Mouse (Mus musculus): ENCODE data around the gene Hbb-y. TPM values are rescaled to one million over a fixed set of nuclear protein-coding genes. Genes with fewer than 3 reads are reported as not detected.
A peak's percentile ranks its signal among the peaks of the same experiment; 100 is the strongest.

Hbb-y gene
- polyA plus RNA-seq, 2 experiments = 361 to 543 TPM

DNA sequence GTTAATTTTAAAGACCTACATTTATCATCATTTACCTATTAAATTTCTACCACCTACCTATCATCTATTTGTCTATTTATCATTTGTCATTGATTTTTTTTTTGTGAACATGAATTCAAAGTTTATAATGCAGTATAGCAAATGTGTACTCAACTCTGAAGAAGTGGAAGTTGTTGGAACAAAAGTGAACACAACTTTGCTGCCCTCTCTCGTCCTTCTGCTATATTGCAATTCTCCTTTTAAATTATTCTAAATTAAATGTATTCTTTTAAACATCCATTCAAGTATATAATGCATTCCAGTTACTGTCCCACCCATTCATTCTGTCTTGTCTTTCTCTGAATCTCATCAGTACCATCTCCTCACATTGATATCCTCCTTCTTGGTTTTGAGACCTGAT lies 20.0 kb upstream of the Hbb-y start:
- DNase-seq (ENCODE audit: low read depth in 3 of 3, low spot score in 3 of 3) (no peak), ATAC-seq (ENCODE audit: insufficient read depth) (no peak)
- H3K27me3 ChIP-seq (ENCODE audit: control insufficient read depth, insufficient read depth, low read length) = no peaks in the 10 kb centered on the region
- H3K36me3 ChIP-seq (replicated peaks; ENCODE audit: control insufficient read depth, insufficient read depth, low read depth) = no peaks in the 10 kb centered on the region
- H3K9me3 ChIP-seq (ENCODE audit: control insufficient read depth, low read length) = no peaks in the 10 kb centered on the region
- H3K4me3 ChIP-seq (ENCODE audit: insufficient read depth in 1 of 2, low read depth in 2 of 2, low read length in 2 of 2) = no peak overlapping the region; a peak in 1 of 4 replicates
- whole genome bisulfite sequencing (ENCODE audit: insufficient replicate concordance) = 0% methylated on average over 1 of the region's 1 CpGs
- TF ChIP-seq CTCF (IDR thresholded peaks at IDR 0.05; ENCODE audit: low read depth) = peak; percentile 68
- peak; percentile 56 for TF ChIP-seq EP300 (IDR thresholded peaks at IDR 0.05; ENCODE audit: low read depth)
- H3K4me1 ChIP-seq (replicated peaks; ENCODE audit: control insufficient read depth in 2 of 2, insufficient read depth in 2 of 2, low read length in 1 of 2) = peaks cover 59 to 63% of the 10 kb centered on the region in 2 experiments
- peak overlapping the region; percentile 81 for H3K27ac ChIP-seq
- H3K4me2 ChIP-seq (ENCODE audit: low read depth) = peak overlapping the region; percentile 45
- peak overlapping the region; percentile 36 for H3K9ac ChIP-seq (replicated peaks)

DNA sequence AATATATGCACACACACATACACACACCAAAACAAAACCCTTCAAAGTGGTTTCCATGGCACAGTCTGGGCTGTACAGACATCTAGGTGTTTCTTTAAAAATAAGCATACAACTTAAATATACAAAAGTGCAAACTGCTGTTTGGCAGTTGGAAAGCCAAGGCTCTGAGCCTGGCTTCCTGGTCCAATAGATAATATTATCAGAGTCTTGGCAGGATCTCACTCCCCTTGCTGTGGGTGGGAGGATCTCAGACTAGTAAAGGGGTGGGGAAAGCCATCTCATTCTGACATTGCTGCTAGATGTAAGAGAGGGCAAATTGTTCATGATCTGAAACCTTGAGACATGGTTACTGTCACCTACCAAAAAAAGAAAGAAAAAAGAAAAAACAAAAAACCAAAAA lies 17.7 kb upstream of the Hbb-y start:
- peak overlapping the region; percentile 87 for H3K9ac ChIP-seq (replicated peaks)
- DNase-seq (ENCODE audit: low read depth in 3 of 3, low spot score in 3 of 3) (peak in 2 of 3 experiments; percentile 92), ATAC-seq (ENCODE audit: insufficient read depth) (peak; percentile 88)
- no peaks in the 10 kb centered on the region for H3K36me3 ChIP-seq (replicated peaks; ENCODE audit: control insufficient read depth, insufficient read depth, low read depth)
- peak overlapping the region; percentile 99 for H3K27ac ChIP-seq
- H3K4me1 ChIP-seq (replicated peaks; ENCODE audit: control insufficient read depth in 2 of 2, insufficient read depth in 2 of 2, low read length in 1 of 2) = peaks cover 62 to 63% of the 10 kb centered on the region in 2 experiments
- H3K27me3 ChIP-seq (ENCODE audit: control insufficient read depth, insufficient read depth, low read length) = no peaks in the 10 kb centered on the region
- peak; percentile 99 for TF ChIP-seq EP300 (IDR thresholded peaks at IDR 0.05; ENCODE audit: low read depth)
- TF ChIP-seq CTCF (IDR thresholded peaks at IDR 0.05; ENCODE audit: low read depth) = no peak
- H3K4me2 ChIP-seq (ENCODE audit: low read depth) = peak overlapping the region; percentile 67
- peak overlapping the region in 1 of 2 experiments; percentile 20; a peak in 2 of 4 replicates for H3K4me3 ChIP-seq (ENCODE audit: insufficient read depth in 1 of 2, low read depth in 2 of 2, low read length in 2 of 2)
- no peaks in the 10 kb centered on the region for H3K9me3 ChIP-seq (ENCODE audit: control insufficient read depth, low read length)

DNA sequence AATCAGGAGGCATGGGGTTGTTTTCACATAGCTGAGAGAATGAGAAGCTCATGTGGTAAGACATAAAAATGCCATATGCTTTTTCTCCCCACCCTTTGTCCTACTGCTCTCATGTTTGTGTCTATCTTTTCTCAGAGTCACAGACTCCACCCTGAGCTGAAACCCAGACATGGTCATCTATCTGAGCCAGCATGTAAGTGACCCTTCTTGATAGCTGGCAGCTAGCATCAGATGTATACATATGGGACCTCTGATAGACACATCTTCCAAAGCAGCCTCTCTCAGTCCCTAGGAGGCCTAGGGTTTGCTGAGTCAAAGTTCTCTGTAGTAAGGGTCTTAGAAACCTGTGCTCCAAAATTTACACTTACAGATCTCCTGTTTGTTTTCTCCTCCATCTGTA lies 12.7 kb upstream of the Hbb-y start:
- ATAC-seq (ENCODE audit: insufficient read depth) (peak; percentile 87), DNase-seq (ENCODE audit: low read depth in 3 of 3, low spot score in 3 of 3) (peak in 2 of 3 experiments; percentile 88 to 94)
- Histone ChIP-seq H3K9ac (replicated peaks) (peak overlapping the region; percentile 82), H3K4me3 (ENCODE audit: insufficient read depth in 1 of 2, low read depth in 2 of 2, low read length in 2 of 2) (peak overlapping the region in 1 of 2 experiments; percentile 15; a peak in 3 of 4 replicates), H3K27ac (peak overlapping the region; percentile 98), H3K27me3 (ENCODE audit: control insufficient read depth, insufficient read depth, low read length) (no peaks in the 10 kb centered on the region), H3K4me2 (ENCODE audit: low read depth) (peak overlapping the region; percentile 58), H3K4me1 (replicated peaks; ENCODE audit: control insufficient read depth in 2 of 2, insufficient read depth in 2 of 2, low read length in 1 of 2) (peaks cover 71 to 76% of the 10 kb centered on the region in 2 experiments), H3K9me3 (ENCODE audit: control insufficient read depth, low read length) (no peaks in the 10 kb centered on the region), H3K36me3 (replicated peaks; ENCODE audit: control insufficient read depth, insufficient read depth, low read depth) (no peaks in the 10 kb centered on the region)
- peak; percentile 99 for TF ChIP-seq EP300 (IDR thresholded peaks at IDR 0.05; ENCODE audit: low read depth)
- TF ChIP-seq CTCF (IDR thresholded peaks at IDR 0.05; ENCODE audit: low read depth) = 0 out of 2 replicates have a peak, but pooled peaks have one; percentile 4

DNA sequence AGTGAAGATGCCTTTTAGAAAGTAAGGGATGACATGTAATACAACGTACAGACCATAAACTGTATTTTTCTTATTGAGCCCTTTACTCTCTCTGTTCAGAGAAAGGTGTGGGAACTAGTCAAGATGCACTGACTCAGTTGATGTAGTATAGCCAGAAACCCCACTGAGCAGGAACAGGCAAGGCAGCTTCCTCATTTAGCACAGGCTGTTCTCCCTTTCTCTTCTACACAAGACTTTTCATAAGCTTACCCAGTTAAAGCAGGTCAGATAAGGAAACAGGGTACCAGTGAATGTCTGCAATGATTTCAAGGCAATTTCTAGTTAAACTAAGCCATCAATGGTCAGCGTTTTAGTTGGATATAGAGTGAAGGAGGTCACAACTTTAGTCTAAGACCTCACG lies 8.5 kb upstream of the Hbb-y start:
- Histone ChIP-seq H3K4me2 (ENCODE audit: low read depth) (peak overlapping the region; percentile 52), H3K4me3 (ENCODE audit: insufficient read depth in 1 of 2, low read depth in 2 of 2, low read length in 2 of 2) (no peak overlapping the region), H3K36me3 (replicated peaks; ENCODE audit: control insufficient read depth, insufficient read depth, low read depth) (no peaks in the 10 kb centered on the region), H3K4me1 (replicated peaks; ENCODE audit: control insufficient read depth in 2 of 2, insufficient read depth in 2 of 2, low read length in 1 of 2) (peaks cover 55 to 66% of the 10 kb centered on the region in 2 experiments), H3K9me3 (ENCODE audit: control insufficient read depth, low read length) (no peaks in the 10 kb centered on the region), H3K9ac (replicated peaks) (peak overlapping the region; percentile 73), H3K27ac (peak overlapping the region; percentile 98), H3K27me3 (ENCODE audit: control insufficient read depth, insufficient read depth, low read length) (no peaks in the 10 kb centered on the region)
- ATAC-seq (ENCODE audit: insufficient read depth) (no peak), DNase-seq (ENCODE audit: low read depth in 3 of 3, low spot score in 3 of 3) (no peak)
- TF ChIP-seq CTCF (IDR thresholded peaks at IDR 0.05; ENCODE audit: low read depth) = no peak
- TF ChIP-seq EP300 (IDR thresholded peaks at IDR 0.05; ENCODE audit: low read depth) = no peak
- 39% methylated on average over 3 of the region's 3 CpGs for WGBS (ENCODE audit: insufficient replicate concordance)

DNA sequence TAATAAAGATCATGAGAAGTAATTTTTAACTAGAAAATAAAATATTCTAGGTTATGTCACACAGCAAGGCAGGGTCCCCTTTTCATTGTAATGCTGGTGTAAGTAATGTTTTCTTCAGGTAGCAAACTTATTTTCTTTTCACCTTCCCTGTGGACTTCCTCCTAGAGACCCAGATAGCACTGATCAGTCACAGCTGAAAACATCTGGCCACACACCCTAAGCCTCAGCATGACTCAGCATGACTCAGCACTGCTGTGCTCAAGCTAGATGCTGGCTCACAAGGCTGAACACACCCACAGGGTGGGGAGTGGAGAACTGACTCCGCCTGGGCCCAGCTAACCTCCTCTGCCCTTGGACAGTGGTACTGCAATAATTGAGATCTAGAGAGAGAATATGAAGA lies 7.8 kb upstream of the Hbb-y start:
- Histone ChIP-seq H3K27me3 (ENCODE audit: control insufficient read depth, insufficient read depth, low read length) (no peaks in the 10 kb centered on the region), H3K27ac (peak overlapping the region; percentile 98), H3K4me1 (replicated peaks; ENCODE audit: control insufficient read depth in 2 of 2, insufficient read depth in 2 of 2, low read length in 1 of 2) (peaks cover 49 to 60% of the 10 kb centered on the region in 2 experiments), H3K9me3 (ENCODE audit: control insufficient read depth, low read length) (no peaks in the 10 kb centered on the region), H3K9ac (replicated peaks) (peak overlapping the region; percentile 84), H3K36me3 (replicated peaks; ENCODE audit: control insufficient read depth, insufficient read depth, low read depth) (no peaks in the 10 kb centered on the region), H3K4me3 (ENCODE audit: insufficient read depth in 1 of 2, low read depth in 2 of 2, low read length in 2 of 2) (no peak overlapping the region), H3K4me2 (ENCODE audit: low read depth) (peak overlapping the region; percentile 70)
- 9% methylated on average over 1 of the region's 1 CpGs for WGBS (ENCODE audit: insufficient replicate concordance)
- DNase-seq (ENCODE audit: low read depth in 3 of 3, low spot score in 3 of 3) (peak; percentile 94 to 100 (median 100)), ATAC-seq (ENCODE audit: insufficient read depth) (peak; percentile 82)
- TF ChIP-seq CTCF (IDR thresholded peaks at IDR 0.05; ENCODE audit: low read depth) (peak; percentile 78), EP300 (IDR thresholded peaks at IDR 0.05; ENCODE audit: low read depth) (peak; percentile 99)
